Mouse (Mus musculus) limb, embryonic 11.5 days (tissue): ENCODE measurements around the gene Galntl5. TPM values are rescaled to one million over a fixed set of nuclear protein-coding genes. Genes with fewer than 3 reads are reported as not detected.

Experiments
- ATAC-seq: fragments of 200-750 bp; cut with Nextera tagmentation; 2 replicates; pipeline ENCODE4 v1.8.0; 2017; ENCODE audit warnings: low read depth; ENCODE audit not compliant: insufficient number of reproducible peaks, low FRiP score, low TSS enrichment
- DNase-seq: peaks from one replicate; pipeline ENCODE4 v3.0.0-alpha.2; 2015; ENCODE audit warnings: low spot score
- H3K27ac ChIP-seq: fragments of 300-500 bp; sonication (generic); replicated peaks from 2 replicates; pipeline ENCODE4 v1.5.1; 2014; ENCODE audit warnings: low read depth, mild to moderate bottlenecking, low read length
- H3K27me3 ChIP-seq: fragments of 300-500 bp; sonication (generic); 2 replicates; pipeline ENCODE4 v1.6.1; 2014; ENCODE audit warnings: mild to moderate bottlenecking, low read length, mixed read lengths; ENCODE audit not compliant: control insufficient read depth, insufficient read depth
- H3K36me3 ChIP-seq: fragments of 300-500 bp; sonication (generic); 2 replicates; pipeline ENCODE4 v1.6.1; 2014; ENCODE audit warnings: mild to moderate bottlenecking, low read length, moderate library complexity, mixed read lengths; ENCODE audit not compliant: control insufficient read depth, insufficient read depth
- H3K4me1 ChIP-seq: fragments of 300-500 bp; sonication (generic); 2 replicates; pipeline ENCODE4 v1.6.1; 2014; ENCODE audit warnings: low read length, mixed read lengths; ENCODE audit not compliant: control insufficient read depth, insufficient read depth
- H3K4me2 ChIP-seq: fragments of 300-500 bp; sonication (generic); 2 replicates; pipeline ENCODE4 v1.6.1; 2014; ENCODE audit warnings: low read depth, mild to moderate bottlenecking, moderate library complexity; ENCODE audit not compliant: severe bottlenecking
- H3K4me3 ChIP-seq: fragments of 300-500 bp; sonication (generic); 2 replicates; pipeline ENCODE4 v1.5.1; 2014; ENCODE audit warnings: low read depth, low read length
- H3K9ac ChIP-seq: fragments of 300-500 bp; sonication (generic); 2 replicates; pipeline ENCODE4 v1.6.1; 2014; ENCODE audit warnings: mild to moderate bottlenecking, low read length
- H3K9me3 ChIP-seq: fragments of 300-500 bp; sonication (generic); 2 replicates; pipeline ENCODE4 v1.6.1; 2016; ENCODE audit warnings: low read length; ENCODE audit not compliant: control insufficient read depth
- WGBS: fragments of 180-500 bp; shearing (Covaris S2); extraction: QIAGEN DNeasy Blood & Tissue Kit; methylation state at CpG from one replicate; pipeline ENCODE4 v1.1.7; 2014; 5-methylcytosine and 5-hydroxymethylcytosine counted together
- polyA plus RNA-seq: library from polyadenylated mRNA; unstranded; fragments of >200 nt; fragmentation: Nextera tagmentation; extraction: Ambion mirVana; gene quantifications from 2 replicates; pipeline ENCODE4 v1.2.1, GENCODE M21; 2014

Gene Galntl5
- polyA plus RNA-seq = not detected in 2 replicates

- Histone ChIP-seq H3K27ac (no peak within 1 kb of the TSS), H3K36me3 (no peaks in the 10 kb centered on the region), H3K4me2 (no peak within 1 kb of the TSS), H3K4me1 (0 out of 2 replicates have a peak, but pooled peaks cover 2% of the 10 kb centered on the region), H3K4me3 (no peak within 1 kb of the TSS), H3K9ac (no peak within 1 kb of the TSS), H3K27me3 (no peaks in the 10 kb centered on the region), H3K9me3 (no peaks in the 10 kb centered on the region)
- peak; percentile 26; the same call in 1 of the 2 replicates for ATAC-seq
- 96% methylated on average over 1 of the region's 1 CpGs for WGBS
- no peak for DNase-seq
Measured at GRCm38 (mm10) chr5:25181004-25181531, at the start of gene Galntl5. Gene Galntl5, plus strand, starts transcription at chr5:25181460.

- DNase-seq (no peak), ATAC-seq (no peak)
- Histone ChIP-seq H3K4me2 (no peak overlapping the region), H3K27me3 (no peaks in the 10 kb centered on the region), H3K9ac (no peak overlapping the region), H3K27ac (no peak overlapping the region), H3K4me3 (no peak overlapping the region), H3K4me1 (no peaks in the 10 kb centered on the region), H3K36me3 (no peaks in the 10 kb centered on the region), H3K9me3 (no peaks in the 10 kb centered on the region)
- 66% methylated on average over 7 of the region's 7 CpGs for WGBS
Measured at GRCm38 (mm10) chr5:25146705-25147104, 34.6 kb upstream of the Galntl5 start.

- DNase-seq (no peak), ATAC-seq (no peak)
- no peaks in the 10 kb centered on the region for H3K36me3 ChIP-seq
- no peak overlapping the region for H3K4me3 ChIP-seq
- H3K4me1 ChIP-seq = no peaks in the 10 kb centered on the region
- WGBS = 85% methylated on average over 2 of the region's 2 CpGs
- no peak overlapping the region for H3K4me2 ChIP-seq
- H3K27ac ChIP-seq = no peak overlapping the region
- no peaks in the 10 kb centered on the region for H3K27me3 ChIP-seq
- H3K9ac ChIP-seq = no peak overlapping the region
- no peaks in the 10 kb centered on the region for H3K9me3 ChIP-seq
Measured at GRCm38 (mm10) chr5:25149331-25149965, 31.8 kb upstream of the Galntl5 start.

DNA sequence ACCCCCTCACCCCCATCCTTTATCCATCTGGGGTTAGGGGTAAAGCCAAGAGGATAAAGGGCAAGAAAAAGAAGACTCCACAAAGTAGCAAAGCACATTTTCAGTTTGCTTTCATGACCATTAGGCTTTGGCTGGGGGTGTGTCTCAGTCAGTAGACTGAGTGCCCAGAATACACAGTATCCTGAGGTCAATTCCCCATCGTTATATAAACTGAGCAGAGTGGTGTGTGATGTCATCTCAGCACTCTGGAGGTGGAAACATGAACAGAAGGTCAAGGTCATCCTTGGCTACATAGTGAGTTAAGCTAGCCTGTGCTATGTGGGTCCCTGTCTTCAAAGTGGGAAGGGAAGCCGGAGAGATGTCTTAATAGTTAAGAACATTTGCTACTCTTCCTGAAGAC is 27.8 kb upstream of the Galntl5 start:
- no peak for DNase-seq
- Histone ChIP-seq H3K27ac (no peak overlapping the region), H3K27me3 (no peaks in the 10 kb centered on the region), H3K4me2 (no peak overlapping the region), H3K9ac (no peak overlapping the region), H3K9me3 (no peaks in the 10 kb centered on the region), H3K36me3 (no peaks in the 10 kb centered on the region), H3K4me3 (no peak overlapping the region), H3K4me1 (no peaks in the 10 kb centered on the region)
- no peak for ATAC-seq
- WGBS = 79% methylated on average over 2 of the region's 2 CpGs

GRCm38 (mm10) chr5:25153996-25154395 is 27.3 kb upstream of the Galntl5 start:
- WGBS = 75% methylated on average over 3 of the region's 3 CpGs
- H3K4me1 ChIP-seq = no peaks in the 10 kb centered on the region
- no peak for ATAC-seq
- no peak overlapping the region for H3K4me2 ChIP-seq
- no peak for DNase-seq
- no peaks in the 10 kb centered on the region for H3K27me3 ChIP-seq
- H3K27ac ChIP-seq = no peak overlapping the region
- no peaks in the 10 kb centered on the region for H3K36me3 ChIP-seq
- no peaks in the 10 kb centered on the region for H3K9me3 ChIP-seq
- no peak overlapping the region for H3K4me3 ChIP-seq
- no peak overlapping the region for H3K9ac ChIP-seq

- Histone ChIP-seq H3K36me3 (no peaks in the 10 kb centered on the region), H3K27ac (no peak overlapping the region), H3K27me3 (no peaks in the 10 kb centered on the region), H3K4me3 (no peak overlapping the region), H3K4me1 (no peaks in the 10 kb centered on the region), H3K9me3 (no peaks in the 10 kb centered on the region), H3K9ac (no peak overlapping the region), H3K4me2 (no peak overlapping the region)
- WGBS = 90% methylated on average over 4 of the region's 4 CpGs
- DNase-seq (no peak), ATAC-seq (no peak)
Measured at GRCm38 (mm10) chr5:25154823-25155222, 26.4 kb upstream of the Galntl5 start.

DNA sequence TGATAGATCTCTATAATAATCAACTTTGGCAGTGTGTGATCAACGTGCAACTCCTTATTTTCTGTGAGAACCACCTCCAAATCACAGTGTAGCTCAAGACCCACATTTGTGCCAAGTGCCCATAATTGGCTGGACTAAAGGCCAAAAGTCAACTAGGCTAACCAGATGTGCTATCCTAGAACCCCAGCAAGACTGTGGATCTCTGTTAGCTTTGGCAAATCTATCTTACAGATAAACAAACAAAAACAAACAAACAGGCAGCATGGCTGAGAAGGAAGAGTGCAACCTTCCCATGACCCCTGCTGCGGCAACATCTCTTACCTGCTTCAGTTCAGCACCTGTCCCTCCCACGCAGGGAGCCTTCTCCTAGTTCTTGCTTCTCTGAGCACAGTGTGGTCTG is 25.9 kb upstream of the Galntl5 start:
- Histone ChIP-seq H3K9ac (no peak overlapping the region), H3K27ac (no peak overlapping the region), H3K9me3 (no peaks in the 10 kb centered on the region), H3K4me3 (no peak overlapping the region), H3K27me3 (no peaks in the 10 kb centered on the region), H3K36me3 (no peaks in the 10 kb centered on the region), H3K4me1 (no peaks in the 10 kb centered on the region; the same call in 1 of the 2 replicates), H3K4me2 (no peak overlapping the region)
- ATAC-seq = no peak
- no peak for DNase-seq
- 81% methylated on average over 3 of the region's 3 CpGs for WGBS

- Histone ChIP-seq H3K4me1 (no peaks in the 10 kb centered on the region; the same call in 1 of the 2 replicates), H3K4me3 (no peak overlapping the region), H3K27me3 (no peaks in the 10 kb centered on the region), H3K9me3 (no peaks in the 10 kb centered on the region), H3K27ac (no peak overlapping the region), H3K4me2 (no peak overlapping the region), H3K36me3 (no peaks in the 10 kb centered on the region), H3K9ac (no peak overlapping the region)
- ATAC-seq (no peak), DNase-seq (no peak)
- WGBS = 43% methylated on average over 4 of the region's 4 CpGs
Measured at GRCm38 (mm10) chr5:25157136-25157535, 24.1 kb upstream of the Galntl5 start.
